Mouse (Mus musculus): ENCODE measurements around the gene Cct8l1. TPM values are rescaled to one million over a fixed set of nuclear protein-coding genes. Genes with fewer than 3 reads are reported as not detected.

Cct8l1 gene
- total and polyA plus RNA-seq, 2 experiments from 2014 or later: 0.08 TPM; not detected in 1

DNA sequence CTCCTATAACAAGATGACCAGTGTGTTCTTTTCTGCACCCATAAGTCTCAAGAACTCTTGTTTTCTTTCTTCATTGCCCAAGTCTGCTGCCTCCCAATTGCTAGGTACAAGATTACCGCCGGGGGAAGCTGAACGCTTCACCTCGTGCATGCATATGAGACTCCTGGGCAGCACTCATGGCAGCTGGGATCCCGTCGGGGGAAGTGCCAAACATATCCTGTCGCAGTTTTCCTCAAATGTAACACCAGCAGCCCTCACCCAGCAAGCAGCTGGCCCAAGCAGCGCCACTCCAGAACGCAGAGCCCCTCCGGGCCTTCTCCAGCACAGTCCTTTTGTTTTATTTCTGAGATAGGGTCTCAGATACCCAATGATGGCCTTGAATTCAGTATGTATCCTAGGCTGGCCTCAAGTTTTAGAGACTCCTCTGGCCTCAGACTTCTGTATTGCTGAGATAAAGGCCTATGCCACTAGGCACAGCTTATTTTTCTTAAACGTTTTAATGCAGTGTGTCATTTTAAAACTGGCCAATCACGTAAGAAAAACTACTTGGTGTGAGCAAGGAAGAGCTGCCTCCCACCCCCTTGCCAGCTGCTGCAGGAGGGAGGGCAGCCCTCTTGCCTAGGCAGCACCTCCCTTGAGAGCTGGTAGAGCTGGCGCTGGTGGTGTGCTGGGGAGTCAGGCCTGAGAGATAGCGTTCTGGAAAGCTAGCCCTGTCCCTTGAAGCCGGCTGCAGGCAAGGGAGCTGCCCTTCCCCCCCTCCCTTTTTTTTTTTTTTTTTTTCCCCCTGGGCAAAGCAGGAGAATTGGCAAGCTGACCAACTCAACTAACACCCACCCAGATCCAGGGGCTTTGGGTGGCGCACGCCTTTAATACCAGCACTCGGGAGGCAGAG is 16.6 kb downstream of the Cct8l1 start:
- H3K9me3 ChIP-seq (replicated peaks; ENCODE audit: control insufficient read depth, low read length): no peaks in the 10 kb centered on the region
- DNase-seq (ENCODE audit: low spot score) (no peak), ATAC-seq (ENCODE audit: insufficient read depth, low read depth) (no peak)
- H3K4me1 ChIP-seq (ENCODE audit: control insufficient read depth, insufficient read depth): no peaks in the 10 kb centered on the region
- H3K4me3 ChIP-seq (ENCODE audit: low read depth, low read length): no peak overlapping the region
- no peak overlapping the region for H3K9ac ChIP-seq (replicated peaks; ENCODE audit: low read depth, low read length)
- WGBS: 51% methylated on average over 18 of the region's 18 CpGs
- H3K4me2 ChIP-seq (ENCODE audit: low read depth, low read length): no peak overlapping the region
- no peaks in the 10 kb centered on the region for H3K27me3 ChIP-seq (ENCODE audit: control insufficient read depth, insufficient read depth, low read length)
- H3K36me3 ChIP-seq (replicated peaks; ENCODE audit: control insufficient read depth, insufficient read depth, low read length): no peaks in the 10 kb centered on the region
- peak overlapping the region; percentile 46 for H3K27ac ChIP-seq (ENCODE audit: low read depth)
- TF ChIP-seq EP300 (IDR thresholded peaks at IDR 0.05; ENCODE audit: low read depth): no peak
- no peak for TF ChIP-seq CTCF (IDR thresholded peaks at IDR 0.05; ENCODE audit: low read depth)

DNA sequence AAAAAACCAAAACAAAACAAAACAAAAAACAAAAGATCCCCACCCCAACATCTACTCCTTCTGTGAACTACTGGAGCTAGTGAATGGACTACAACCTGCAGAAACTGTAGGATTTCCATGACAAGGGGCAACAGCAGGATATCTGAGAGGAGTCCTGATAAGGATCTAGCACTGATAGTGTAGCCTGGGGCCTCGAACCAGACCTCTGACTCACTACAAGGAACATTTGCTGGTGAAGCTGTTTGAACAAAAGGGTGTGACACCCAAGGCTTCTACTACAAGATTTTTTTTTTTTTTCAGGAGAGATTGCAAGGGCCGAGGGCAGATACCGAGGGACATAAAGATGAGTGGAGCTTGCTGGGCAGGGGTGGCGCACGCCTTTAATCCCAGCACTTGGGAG is 17.4 kb downstream of the Cct8l1 start:
- Histone ChIP-seq H3K4me2 (ENCODE audit: low read depth, low read length) (no peak overlapping the region), H3K27me3 (ENCODE audit: control insufficient read depth, insufficient read depth, low read length) (no peaks in the 10 kb centered on the region), H3K4me3 (ENCODE audit: low read depth, low read length) (no peak overlapping the region), H3K9me3 (replicated peaks; ENCODE audit: control insufficient read depth, low read length) (no peaks in the 10 kb centered on the region), H3K36me3 (replicated peaks; ENCODE audit: control insufficient read depth, insufficient read depth, low read length) (no peaks in the 10 kb centered on the region), H3K27ac (ENCODE audit: low read depth) (no peak overlapping the region), H3K9ac (replicated peaks; ENCODE audit: low read depth, low read length) (no peak overlapping the region), H3K4me1 (ENCODE audit: control insufficient read depth, insufficient read depth) (no peaks in the 10 kb centered on the region)
- no peak for ATAC-seq (ENCODE audit: insufficient read depth, low read depth)
- 75% methylated on average over 5 of the region's 5 CpGs for WGBS
- TF ChIP-seq EP300 (IDR thresholded peaks at IDR 0.05; ENCODE audit: low read depth) (no peak), CTCF (IDR thresholded peaks at IDR 0.05; ENCODE audit: low read depth) (no peak)
- no peak for DNase-seq (ENCODE audit: low spot score)

DNA sequence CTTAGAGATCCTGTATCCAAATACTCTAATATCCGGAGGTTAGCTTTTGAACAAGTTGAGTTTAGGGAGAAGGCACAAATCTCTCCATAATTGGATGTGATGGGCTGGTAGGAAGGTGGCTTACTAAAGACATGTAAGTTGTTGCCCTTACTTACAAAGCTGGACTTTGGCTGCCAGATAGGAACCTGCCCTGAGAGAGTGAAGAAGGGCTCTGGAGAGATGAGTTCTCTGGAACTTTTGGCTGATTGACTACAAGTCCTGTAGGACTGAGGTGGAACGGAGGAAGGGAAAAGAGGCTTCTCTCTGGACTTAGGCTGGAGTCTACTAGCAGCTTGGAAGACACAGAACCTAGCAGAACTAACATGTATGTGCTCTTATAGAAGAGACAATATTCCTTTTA is 19.7 kb downstream of the Cct8l1 start:
- 87% methylated on average over 2 of the region's 2 CpGs for WGBS
- no peaks in the 10 kb centered on the region for H3K36me3 ChIP-seq (replicated peaks; ENCODE audit: control insufficient read depth, insufficient read depth, low read length)
- H3K27ac ChIP-seq (ENCODE audit: low read depth): no peak overlapping the region
- H3K4me3 ChIP-seq (ENCODE audit: low read depth, low read length): no peak overlapping the region
- no peaks in the 10 kb centered on the region for H3K9me3 ChIP-seq (replicated peaks; ENCODE audit: control insufficient read depth, low read length)
- H3K4me1 ChIP-seq (ENCODE audit: control insufficient read depth, insufficient read depth): no peaks in the 10 kb centered on the region
- TF ChIP-seq CTCF (IDR thresholded peaks at IDR 0.05; ENCODE audit: low read depth) (no peak), EP300 (IDR thresholded peaks at IDR 0.05; ENCODE audit: low read depth) (no peak)
- H3K27me3 ChIP-seq (ENCODE audit: control insufficient read depth, insufficient read depth, low read length): no peaks in the 10 kb centered on the region
- DNase-seq (ENCODE audit: low spot score) (no peak), ATAC-seq (ENCODE audit: insufficient read depth, low read depth) (no peak)
- no peak overlapping the region for H3K4me2 ChIP-seq (ENCODE audit: low read depth, low read length)
- H3K9ac ChIP-seq (replicated peaks; ENCODE audit: low read depth, low read length): no peak overlapping the region

DNA sequence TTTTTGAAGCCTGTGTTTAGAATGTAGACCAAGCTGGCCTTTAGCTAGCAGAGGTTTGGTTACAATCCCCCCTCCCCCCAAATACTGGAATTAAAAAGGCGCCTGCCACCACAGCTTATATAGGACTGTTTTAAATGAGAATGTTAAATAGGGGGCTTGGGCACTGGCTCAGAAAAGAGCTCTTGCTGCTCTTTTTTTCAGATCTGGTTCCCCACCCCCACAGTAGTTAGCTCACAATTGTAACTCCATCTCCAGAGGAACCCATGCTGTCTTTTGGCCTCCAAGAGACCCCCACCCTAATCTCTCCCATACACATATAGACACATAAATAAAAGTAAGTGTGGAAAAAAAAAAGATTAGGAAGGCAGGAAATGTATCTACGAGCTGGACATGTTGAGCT is 20.6 kb downstream of the Cct8l1 start:
- Histone ChIP-seq H3K27ac (ENCODE audit: low read depth) (no peak overlapping the region), H3K4me3 (ENCODE audit: low read depth, low read length) (no peak overlapping the region), H3K9ac (replicated peaks; ENCODE audit: low read depth, low read length) (no peak overlapping the region), H3K9me3 (replicated peaks; ENCODE audit: control insufficient read depth, low read length) (no peaks in the 10 kb centered on the region), H3K4me2 (ENCODE audit: low read depth, low read length) (no peak overlapping the region), H3K27me3 (ENCODE audit: control insufficient read depth, insufficient read depth, low read length) (no peaks in the 10 kb centered on the region), H3K36me3 (replicated peaks; ENCODE audit: control insufficient read depth, insufficient read depth, low read length) (no peaks in the 10 kb centered on the region), H3K4me1 (ENCODE audit: control insufficient read depth, insufficient read depth) (no peaks in the 10 kb centered on the region)
- no peak for ATAC-seq (ENCODE audit: insufficient read depth, low read depth)
- TF ChIP-seq CTCF (IDR thresholded peaks at IDR 0.05; ENCODE audit: low read depth) (no peak), EP300 (IDR thresholded peaks at IDR 0.05; ENCODE audit: low read depth) (no peak)
- no peak for DNase-seq (ENCODE audit: low spot score)
- 60% methylated on average over 2 of the region's 2 CpGs for WGBS

DNA sequence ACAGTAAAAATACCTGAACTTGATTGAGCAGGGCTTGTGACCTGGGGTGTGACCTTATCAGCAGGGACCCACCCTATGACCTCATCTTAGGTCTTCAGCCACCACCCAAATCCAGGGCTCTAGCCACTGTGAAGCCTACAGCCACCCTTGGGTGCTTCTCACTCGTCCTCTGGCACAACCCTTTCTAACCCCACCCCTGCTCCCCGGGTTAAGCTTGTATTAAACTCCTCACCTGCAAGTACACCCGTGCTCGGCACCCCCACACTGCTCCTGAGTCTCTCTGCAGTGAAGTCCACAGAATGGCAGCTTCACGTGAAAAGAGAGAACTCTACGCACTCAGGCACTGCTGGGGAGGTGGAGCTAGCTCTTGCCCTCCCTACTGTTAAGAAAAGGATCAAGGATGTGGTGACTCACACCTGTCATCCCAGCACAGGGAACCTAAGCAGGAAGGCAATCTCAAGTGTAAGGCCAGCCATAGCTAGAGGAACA is 21.1 kb downstream of the Cct8l1 start:
- DNase-seq (ENCODE audit: low spot score) (no peak), ATAC-seq (ENCODE audit: insufficient read depth, low read depth) (no peak)
- Histone ChIP-seq H3K36me3 (replicated peaks; ENCODE audit: control insufficient read depth, insufficient read depth, low read length) (no peaks in the 10 kb centered on the region), H3K4me1 (ENCODE audit: control insufficient read depth, insufficient read depth) (no peaks in the 10 kb centered on the region), H3K9ac (replicated peaks; ENCODE audit: low read depth, low read length) (no peak overlapping the region), H3K9me3 (replicated peaks; ENCODE audit: control insufficient read depth, low read length) (no peaks in the 10 kb centered on the region), H3K4me3 (ENCODE audit: low read depth, low read length) (no peak overlapping the region), H3K27ac (ENCODE audit: low read depth) (no peak overlapping the region), H3K4me2 (ENCODE audit: low read depth, low read length) (no peak overlapping the region), H3K27me3 (ENCODE audit: control insufficient read depth, insufficient read depth, low read length) (no peaks in the 10 kb centered on the region)
- TF ChIP-seq CTCF (IDR thresholded peaks at IDR 0.05; ENCODE audit: low read depth) (no peak), EP300 (IDR thresholded peaks at IDR 0.05; ENCODE audit: low read depth) (no peak)
- WGBS: 40% methylated on average over 6 of the region's 6 CpGs

All from heart, postnatal 0 days (tissue).